Mouse (Mus musculus) macrophage (primary cell): ENCODE results near the gene Scrt2. TPM values are rescaled to one million over a fixed set of nuclear protein-coding genes. Genes with fewer than 3 reads are reported as not detected.

Experiments used
- H3K27ac ChIP-seq: fragments of 350-480 bp; formaldehyde crosslinking; 2 replicates; pipeline ENCODE4 v1.9.0; 2021
- H3K36me3 ChIP-seq: fragments of 350-480 bp; formaldehyde crosslinking; 2 replicates; pipeline ENCODE4 v1.9.0; 2021; ENCODE audit errors: inconsistent target
- H3K4me3 ChIP-seq: fragments of 350-480 bp; formaldehyde crosslinking; 2 replicates; pipeline ENCODE4 v1.9.0; 2021; ENCODE audit errors: inconsistent target
- H3K79me2 ChIP-seq: fragments of 350-480 bp; formaldehyde crosslinking; 2 replicates; pipeline ENCODE4 v1.9.0; 2021; ENCODE audit errors: inconsistent target
- WGBS: methylation state at CpG from one replicate; pipeline ENCODE4 v1.1.7; 2026; ENCODE audit warnings: inconsistent platforms; ENCODE audit not compliant: missing documents; 5-methylcytosine and 5-hydroxymethylcytosine counted together
- polyA plus RNA-seq: library from polyadenylated mRNA; stranded (reverse); fragments of 250-400 nt; gene quantifications from 3 replicates; pipeline ENCODE4 v1.2.4, GENCODE M21; 2018; ENCODE audit warnings: inconsistent platforms

Scrt2 gene
- polyA plus RNA-seq, 1 experiment from 2014 or later, result not detected

DNA sequence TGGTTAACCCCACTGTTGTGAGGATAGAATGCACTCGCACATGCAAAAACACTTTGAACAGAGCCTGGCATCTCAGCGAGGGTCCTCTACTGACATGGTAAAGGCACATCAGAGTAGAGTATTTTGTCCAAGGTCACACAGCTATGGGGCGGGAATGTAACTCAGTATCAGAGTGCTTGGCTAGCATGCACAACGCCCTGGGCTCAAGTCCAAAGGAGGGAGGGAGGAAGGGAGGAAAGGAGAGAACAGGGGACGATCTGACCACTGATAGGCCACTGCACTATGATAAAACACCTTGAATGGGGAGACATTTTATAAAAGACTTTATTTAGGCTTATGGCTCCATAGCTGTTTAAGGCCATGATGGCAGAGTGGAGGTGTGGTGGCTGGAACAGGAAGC is 8.3 kb downstream of the Scrt2 start:
- no peaks in the 10 kb centered on the region for H3K36me3 ChIP-seq
- H3K27ac ChIP-seq, result no peak overlapping the region
- WGBS, result 82% methylated on average over 3 of the region's 5 CpGs
- no peak overlapping the region for H3K4me3 ChIP-seq
- no peaks in the 10 kb centered on the region for H3K79me2 ChIP-seq

DNA sequence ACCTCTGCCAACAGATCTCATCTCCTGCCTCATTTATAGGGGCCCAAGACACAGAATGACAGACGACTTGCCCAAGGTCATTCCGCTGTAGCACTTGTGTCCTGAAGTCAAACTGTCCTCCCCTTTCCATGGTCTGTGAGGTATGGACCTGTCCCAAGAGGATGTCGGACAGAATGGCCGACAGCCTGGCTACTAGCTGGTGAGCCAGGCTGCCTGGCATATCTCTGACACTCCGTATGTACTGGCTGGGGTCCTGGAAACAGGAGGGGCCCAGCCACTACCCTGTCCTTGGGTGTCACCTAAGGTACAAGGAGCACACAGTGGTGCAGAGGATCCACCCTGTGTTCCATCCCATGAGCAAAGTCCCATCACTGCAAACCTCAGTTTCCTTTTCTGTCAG is 9.2 kb downstream of the Scrt2 start:
- Histone ChIP-seq H3K36me3 (no peaks in the 10 kb centered on the region), H3K79me2 (no peaks in the 10 kb centered on the region), H3K4me3 (no peak overlapping the region), H3K27ac (no peak overlapping the region)
- 84% methylated on average over 5 of the region's 5 CpGs for WGBS

DNA sequence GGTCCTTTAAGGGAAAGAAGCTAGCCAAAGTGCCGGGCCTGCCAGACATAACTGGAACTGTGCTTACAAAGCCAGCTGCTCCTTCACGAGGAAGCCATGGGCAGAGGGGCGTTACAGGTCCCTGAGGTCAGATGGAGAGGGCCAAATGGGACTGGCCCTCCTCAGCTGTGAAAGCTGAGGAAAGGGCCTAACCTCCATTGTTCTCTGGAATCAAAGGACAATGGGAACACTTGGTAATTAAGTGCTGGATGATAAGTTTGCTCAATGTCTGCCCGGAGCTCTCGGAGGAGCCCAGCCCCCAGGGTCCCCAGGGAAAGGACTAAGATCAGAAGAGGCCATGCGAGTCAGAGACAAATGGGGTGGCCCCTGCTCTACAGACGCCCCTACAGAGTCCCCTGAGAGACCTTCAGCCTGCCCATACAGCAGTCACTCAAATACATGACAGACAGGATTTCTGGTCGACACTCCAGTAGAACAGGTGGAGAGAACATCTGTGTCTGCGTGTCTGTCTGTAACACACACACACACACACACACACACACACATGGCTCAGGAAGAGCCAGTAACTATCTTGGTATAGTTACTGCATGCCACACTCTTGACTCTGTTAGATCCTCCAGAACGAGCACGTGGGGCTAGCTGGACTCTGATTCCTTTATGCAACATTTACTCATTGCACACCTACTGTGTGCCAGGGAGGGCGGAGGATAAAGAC is 10.2 kb downstream of the Scrt2 start:
- H3K4me3 ChIP-seq, result no peak overlapping the region
- H3K27ac ChIP-seq, result no peak overlapping the region
- H3K36me3 ChIP-seq, result no peaks in the 10 kb centered on the region
- no peaks in the 10 kb centered on the region for H3K79me2 ChIP-seq
- 44% methylated on average over 10 of the region's 12 CpGs for WGBS

DNA sequence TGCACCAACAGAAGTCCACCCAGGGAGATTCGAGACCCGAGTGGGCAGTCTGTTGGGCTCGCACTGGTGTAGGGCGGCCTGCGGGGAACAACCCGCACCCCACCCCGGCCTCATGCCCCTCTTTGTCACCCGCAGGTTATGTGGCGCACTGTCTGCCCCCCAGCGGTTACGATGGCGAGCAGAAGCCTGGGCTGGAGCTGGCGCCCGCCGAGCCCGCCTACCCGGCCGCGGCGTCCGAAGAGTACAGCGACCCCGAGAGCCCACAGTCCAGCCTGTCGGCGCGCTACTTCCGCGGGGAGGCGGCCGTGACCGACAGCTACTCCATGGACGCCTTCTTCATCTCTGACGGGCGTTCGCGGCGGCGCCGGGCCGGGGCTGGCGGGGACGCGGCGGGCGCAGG is 11.6 kb downstream of the Scrt2 start:
- Histone ChIP-seq H3K36me3 (no peaks in the 10 kb centered on the region), H3K27ac (no peak overlapping the region), H3K4me3 (no peak overlapping the region), H3K79me2 (no peaks in the 10 kb centered on the region)
- WGBS, result 3% methylated on average over 43 of the region's 45 CpGs

DNA sequence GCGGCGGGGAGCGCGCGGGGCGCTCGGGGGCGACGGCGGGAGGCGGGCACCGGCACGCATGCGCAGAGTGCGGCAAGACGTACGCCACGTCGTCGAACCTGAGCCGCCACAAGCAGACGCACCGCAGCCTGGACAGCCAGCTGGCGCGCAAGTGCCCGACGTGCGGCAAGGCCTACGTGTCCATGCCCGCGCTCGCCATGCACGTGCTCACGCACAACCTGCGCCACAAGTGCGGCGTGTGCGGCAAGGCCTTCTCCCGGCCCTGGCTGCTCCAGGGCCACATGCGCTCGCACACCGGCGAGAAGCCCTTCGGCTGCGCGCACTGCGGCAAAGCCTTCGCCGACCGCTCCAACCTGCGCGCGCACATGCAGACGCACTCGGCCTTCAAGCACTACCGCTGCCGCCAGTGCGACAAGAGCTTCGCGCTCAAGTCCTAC is 12.0 kb downstream of the Scrt2 start:
- no peak overlapping the region for H3K4me3 ChIP-seq
- no peaks in the 10 kb centered on the region for H3K36me3 ChIP-seq
- WGBS, result 4% methylated on average over 47 of the region's 60 CpGs
- no peaks in the 10 kb centered on the region for H3K79me2 ChIP-seq
- no peak overlapping the region for H3K27ac ChIP-seq

DNA sequence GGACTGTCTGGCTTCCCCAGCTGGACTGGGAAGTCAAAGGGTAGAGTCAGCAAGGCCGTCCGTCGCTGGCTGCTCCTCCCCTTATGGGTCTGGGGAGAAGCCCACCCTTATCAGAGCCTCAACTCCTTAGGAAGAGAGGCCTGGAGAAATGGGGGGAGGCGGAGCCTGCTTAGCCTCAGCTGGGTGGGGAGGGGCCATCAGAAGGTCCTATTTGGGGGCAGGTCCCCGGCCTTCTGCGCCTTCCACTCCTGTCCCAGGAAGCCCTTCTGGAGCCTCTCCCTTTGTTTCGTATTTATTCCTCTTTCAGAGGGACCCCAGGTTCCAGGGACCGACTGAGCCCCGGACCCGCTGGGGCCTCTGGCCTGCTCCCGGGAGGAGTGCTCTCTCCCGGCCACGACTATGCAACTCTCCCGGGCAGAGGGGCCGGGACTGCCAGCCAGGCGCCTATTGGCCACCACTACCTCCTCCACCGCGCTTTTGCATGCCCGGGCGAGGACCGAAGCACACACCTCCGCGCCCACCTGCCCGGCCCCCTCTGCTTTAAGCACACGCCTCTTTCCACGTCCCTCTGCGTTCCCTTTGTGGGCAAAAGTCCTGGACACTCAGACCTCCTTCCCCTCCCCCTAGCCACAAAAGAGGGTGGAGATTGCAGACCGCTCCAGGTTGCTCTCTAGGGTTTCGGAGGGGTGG is 13.7 kb downstream of the Scrt2 start:
- Histone ChIP-seq H3K27ac (no peak overlapping the region), H3K4me3 (no peak overlapping the region), H3K36me3 (no peaks in the 10 kb centered on the region), H3K79me2 (no peaks in the 10 kb centered on the region)
- WGBS, result 25% methylated on average over 25 of the region's 29 CpGs

DNA sequence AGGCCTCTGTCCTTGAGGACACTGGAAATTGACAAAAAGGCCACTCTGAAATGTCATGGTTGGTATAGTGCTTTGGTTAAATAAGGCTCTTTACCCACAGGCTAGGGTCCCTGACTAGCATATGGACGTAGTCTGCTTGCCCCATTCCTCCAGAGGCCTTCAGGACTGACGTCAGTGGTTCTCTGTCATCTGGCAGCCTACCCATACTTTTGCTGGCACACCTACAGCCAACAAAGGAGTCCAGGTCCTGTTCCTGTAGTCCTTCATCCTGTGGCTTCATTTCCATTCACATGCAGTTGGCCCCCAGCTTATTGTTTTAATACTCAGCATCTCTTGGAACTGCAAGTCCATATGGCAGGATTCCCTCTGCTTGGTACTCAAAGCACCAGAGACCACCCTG is 15.6 kb downstream of the Scrt2 start:
- Histone ChIP-seq H3K4me3 (no peak overlapping the region), H3K79me2 (no peaks in the 10 kb centered on the region), H3K36me3 (no peaks in the 10 kb centered on the region), H3K27ac (no peak overlapping the region)
- 95% methylated on average over 2 of the region's 2 CpGs for WGBS

DNA sequence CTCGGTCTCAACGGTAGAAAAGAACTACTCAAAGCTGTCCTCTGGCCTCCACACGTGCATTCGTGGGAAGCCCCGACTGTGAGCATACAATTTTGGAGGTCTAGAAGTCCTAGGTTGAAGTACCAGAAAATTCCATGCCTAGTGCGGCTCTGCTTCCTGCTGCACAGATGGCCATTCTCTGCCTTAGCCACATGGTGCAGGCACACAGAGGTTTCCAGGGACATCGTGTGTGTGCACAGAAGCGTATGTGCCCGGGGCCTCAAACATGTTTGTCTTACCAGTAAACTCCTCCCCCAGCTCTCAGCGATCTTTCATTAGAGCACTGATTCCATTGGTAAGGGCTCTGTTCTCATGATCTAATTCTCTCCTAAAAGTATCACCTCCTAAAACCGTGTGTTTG is 16.6 kb downstream of the Scrt2 start:
- H3K4me3 ChIP-seq, result no peak overlapping the region
- H3K79me2 ChIP-seq, result no peaks in the 10 kb centered on the region
- H3K27ac ChIP-seq, result no peak overlapping the region
- WGBS, result 91% methylated on average over 11 of the region's 11 CpGs
- no peaks in the 10 kb centered on the region for H3K36me3 ChIP-seq

DNA sequence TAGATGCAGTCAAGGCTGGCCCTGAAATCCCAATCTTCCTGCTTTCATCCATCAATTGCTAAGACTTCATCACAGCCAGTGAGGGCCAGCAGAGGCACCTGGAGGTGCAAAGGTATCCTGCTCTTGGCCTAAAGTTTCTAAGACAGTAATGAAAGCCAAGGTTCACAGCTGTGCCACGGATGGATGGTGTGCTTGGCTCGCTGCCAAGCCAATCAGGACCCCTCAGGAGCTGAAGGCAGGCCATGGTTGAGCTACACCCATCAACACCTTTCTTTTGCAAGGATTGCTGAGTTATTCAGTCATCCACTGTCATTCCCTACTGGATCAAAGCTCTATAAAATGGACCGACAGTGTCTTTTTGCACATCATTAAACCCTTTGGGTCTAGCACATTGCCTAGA is 18.2 kb downstream of the Scrt2 start:
- Histone ChIP-seq H3K27ac (no peak overlapping the region), H3K36me3 (no peaks in the 10 kb centered on the region), H3K4me3 (no peak overlapping the region), H3K79me2 (no peaks in the 10 kb centered on the region)
- 82% methylated on average over 3 of the region's 3 CpGs for WGBS

DNA sequence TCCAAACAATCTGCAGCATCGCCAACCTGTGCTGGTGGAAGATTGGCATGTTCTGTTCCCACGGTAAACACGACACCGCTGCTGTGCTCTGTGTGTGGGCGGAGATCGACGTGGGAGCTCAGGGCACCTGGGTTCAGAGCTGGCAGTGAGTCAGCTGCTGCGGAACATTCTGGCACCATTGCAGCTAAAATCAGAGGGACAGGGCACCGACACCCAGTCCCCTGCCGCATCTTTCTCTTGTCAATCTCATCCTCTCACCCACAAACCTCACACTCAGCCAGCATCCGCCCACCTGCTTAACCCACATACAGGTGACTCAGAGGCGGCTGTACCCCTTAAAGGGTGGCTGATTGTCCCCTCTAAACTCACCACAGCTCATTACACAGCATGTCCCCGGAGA is 20.4 kb downstream of the Scrt2 start:
- H3K27ac ChIP-seq, result no peak overlapping the region
- WGBS, result 73% methylated on average over 13 of the region's 13 CpGs
- peaks cover 10% of the 10 kb centered on the region for H3K79me2 ChIP-seq
- no peak overlapping the region for H3K4me3 ChIP-seq
- H3K36me3 ChIP-seq, result no peaks in the 10 kb centered on the region

DNA sequence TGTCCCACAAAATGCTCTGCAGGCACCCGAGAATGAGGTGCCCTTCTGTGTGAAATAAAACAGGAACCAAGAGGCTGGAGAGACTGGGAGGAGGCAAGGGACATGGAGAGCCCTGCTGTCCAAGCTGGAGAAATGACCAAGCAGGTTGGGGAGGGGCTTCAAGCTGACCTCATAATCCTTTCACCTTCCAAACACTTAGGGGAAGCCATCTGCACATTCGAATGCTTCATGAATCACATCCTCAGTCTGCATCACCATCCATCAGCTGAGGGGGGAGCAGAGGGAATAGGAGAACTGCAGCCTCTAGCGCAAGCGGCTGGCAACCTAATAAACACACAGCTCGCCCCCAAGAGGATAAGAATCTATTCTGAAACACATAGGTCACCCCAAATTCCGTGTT is 21.0 kb downstream of the Scrt2 start:
- H3K27ac ChIP-seq, result no peak overlapping the region
- H3K36me3 ChIP-seq, result no peaks in the 10 kb centered on the region
- peaks cover 16% of the 10 kb centered on the region for H3K79me2 ChIP-seq
- H3K4me3 ChIP-seq, result no peak overlapping the region
- WGBS, result 69% methylated on average over 6 of the region's 6 CpGs

DNA sequence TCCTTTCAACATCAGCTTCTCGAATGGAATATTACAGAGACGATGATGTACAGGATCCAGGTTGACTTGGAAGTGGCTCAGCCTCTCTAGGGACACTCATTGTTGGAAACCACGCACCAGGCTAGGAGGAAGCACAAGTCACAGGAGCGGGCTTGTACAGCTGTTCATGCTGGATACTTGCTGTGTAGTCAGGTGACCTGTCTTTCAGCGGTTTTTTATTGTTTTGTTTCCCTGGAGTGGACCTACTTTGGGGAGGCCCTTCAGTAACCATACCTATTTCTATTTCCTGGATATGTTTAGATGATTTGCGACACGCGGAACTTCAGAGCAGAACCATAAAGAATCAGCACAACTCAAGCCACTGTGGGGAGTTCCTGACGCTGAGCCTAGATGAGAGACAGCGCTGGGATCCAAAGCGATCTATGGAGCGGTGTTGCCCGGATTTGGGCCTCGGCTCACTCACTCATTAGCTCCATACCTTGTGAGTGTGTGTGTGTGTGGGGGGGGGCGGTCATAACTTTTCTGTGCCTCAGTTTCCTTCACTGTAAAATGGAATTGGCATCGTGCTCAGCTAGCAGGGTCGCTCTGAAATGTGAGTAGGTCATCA is 23.5 kb downstream of the Scrt2 start:
- Histone ChIP-seq H3K4me3 (no peak overlapping the region), H3K27ac (peak overlapping the region; percentile 80), H3K79me2 (peaks cover 34% of the 10 kb centered on the region), H3K36me3 (peaks cover 14% of the 10 kb centered on the region; the same call in 1 of the 2 replicates)
- 6% methylated on average over 17 of the region's 17 CpGs for WGBS

DNA sequence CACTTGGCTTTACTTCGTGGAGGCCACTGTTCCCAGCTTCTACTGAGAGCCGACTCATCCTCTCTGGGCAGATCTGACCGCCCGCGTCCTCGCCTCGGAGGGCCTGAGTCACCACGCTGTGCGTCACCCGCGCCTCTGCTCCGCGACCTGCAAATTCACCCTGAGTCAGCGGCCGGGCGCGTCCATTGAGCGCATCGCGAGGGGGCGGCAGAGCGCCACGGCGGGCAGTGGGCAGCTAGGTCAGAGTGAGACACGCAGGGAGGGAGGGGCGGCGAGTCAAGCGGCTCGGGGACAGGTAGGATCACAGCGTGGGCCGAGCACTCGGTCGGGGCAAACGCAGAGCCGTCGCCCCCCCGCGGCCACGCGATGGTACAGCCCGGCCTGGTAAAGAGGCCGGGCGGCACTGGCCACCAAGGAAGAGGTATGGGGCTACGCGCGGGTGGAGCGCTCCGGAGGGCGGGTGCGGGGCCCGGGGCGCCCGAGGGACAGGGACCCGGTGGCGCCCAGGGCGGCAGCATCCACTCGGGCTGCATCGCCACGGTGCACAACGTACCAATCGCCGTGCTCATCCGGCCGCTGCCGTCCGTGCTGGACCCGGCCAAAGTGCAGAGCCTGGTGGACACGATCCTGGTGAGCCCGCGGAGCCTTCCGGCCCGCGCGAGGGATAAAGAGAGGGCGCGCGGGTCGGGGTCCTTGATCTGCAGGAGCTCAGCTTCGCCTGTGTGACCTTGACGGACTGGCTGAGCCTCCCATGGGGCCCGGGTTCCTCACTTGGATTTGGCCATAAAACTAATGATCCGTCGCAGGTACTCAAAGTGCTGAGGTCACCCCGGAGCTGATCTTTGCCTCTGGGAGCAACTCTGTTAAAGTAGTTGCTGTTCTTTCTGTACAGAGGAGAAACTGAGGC is 24.2 kb downstream of the Scrt2 start, which contains the start of gene Srxn1:
Gene Srxn1, plus strand, starts transcription at position 199 of the 907 bp plus-strand sequence.
- peak within 1 kb of the TSS; percentile 64 for H3K4me3 ChIP-seq

DNA sequence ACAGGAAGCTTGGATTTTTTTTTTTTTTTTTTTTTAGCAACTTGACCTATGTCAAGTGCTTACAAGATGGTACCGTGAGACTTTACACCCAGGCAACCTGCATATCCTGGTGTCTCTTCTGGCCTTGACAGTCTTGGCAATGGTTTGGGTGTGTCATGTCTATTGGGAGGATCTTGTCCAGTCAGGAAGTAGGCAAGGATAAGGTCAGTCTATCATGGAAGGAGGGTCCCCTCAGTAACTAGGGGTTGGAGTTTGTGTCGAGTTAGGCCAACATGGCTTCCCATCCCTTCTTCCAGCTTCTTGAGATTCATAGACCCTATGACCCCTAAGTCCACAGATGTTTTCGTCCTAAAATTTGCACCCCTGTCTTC is 24.9 kb downstream of the Scrt2 start:
- H3K36me3 ChIP-seq, result peaks cover 15% of the 10 kb centered on the region; the same call in 1 of the 2 replicates
- H3K27ac ChIP-seq, result peak overlapping the region; percentile 62
- H3K4me3 ChIP-seq, result peak overlapping the region; percentile 64
- H3K79me2 ChIP-seq, result peaks cover 34% of the 10 kb centered on the region
- 92% methylated on average over 3 of the region's 3 CpGs for WGBS

More for the DNA sequence above, 24.2 kb downstream of the Scrt2 start, which contains the start of gene Srxn1:
- H3K79me2 ChIP-seq, result peaks cover 34% of the 10 kb centered on the region
- H3K27ac ChIP-seq, result peak within 1 kb of the TSS; percentile 80
- peaks cover 15% of the 10 kb centered on the region; the same call in 1 of the 2 replicates for H3K36me3 ChIP-seq
- WGBS, result 2% methylated on average over 84 of the region's 84 CpGs
